Mouse (Mus musculus): ENCODE measurements at regions not wholly inside any gene's neighbourhood (a gene's known extent, or its start where the extent isn't known, plus 50 kb on each side); places are given as distances from the start of the nearest gene placed in this dataset.
"Not testable (repeated sequence)": the region's sequence is repeated elsewhere in the genome, so short reads cannot be mapped to it uniquely, and the experiment has no call there.

DNA sequence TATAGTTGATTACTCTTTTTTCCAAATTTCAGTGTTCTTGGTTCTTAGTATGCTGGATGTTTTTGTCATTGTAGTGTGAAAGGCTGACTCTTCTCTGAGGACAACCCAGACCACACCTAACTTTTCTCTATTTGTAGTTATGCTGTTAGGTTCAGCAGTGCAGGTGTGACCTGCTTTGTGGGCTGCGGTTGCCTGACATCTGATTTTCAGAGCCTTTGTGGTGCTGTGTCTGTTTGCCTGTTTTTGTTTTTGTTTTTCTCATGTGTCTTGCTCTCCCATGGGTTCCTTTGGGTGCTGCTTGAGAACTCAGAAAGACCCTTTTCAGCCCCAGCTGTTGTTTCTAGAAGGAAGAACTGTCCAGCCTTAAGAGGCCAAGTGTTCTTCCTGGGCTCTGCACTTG, 52.0 kb upstream of the Trpm1 start:
- no peak for DNase-seq (ENCODE audit: low spot score in 2 of 2)

GRCm38 (mm10) chr7:64099606-64100005, 54.0 kb upstream of the Trpm1 start:
- DNase-seq (ENCODE audit: low spot score in 2 of 2), result no peak

DNA sequence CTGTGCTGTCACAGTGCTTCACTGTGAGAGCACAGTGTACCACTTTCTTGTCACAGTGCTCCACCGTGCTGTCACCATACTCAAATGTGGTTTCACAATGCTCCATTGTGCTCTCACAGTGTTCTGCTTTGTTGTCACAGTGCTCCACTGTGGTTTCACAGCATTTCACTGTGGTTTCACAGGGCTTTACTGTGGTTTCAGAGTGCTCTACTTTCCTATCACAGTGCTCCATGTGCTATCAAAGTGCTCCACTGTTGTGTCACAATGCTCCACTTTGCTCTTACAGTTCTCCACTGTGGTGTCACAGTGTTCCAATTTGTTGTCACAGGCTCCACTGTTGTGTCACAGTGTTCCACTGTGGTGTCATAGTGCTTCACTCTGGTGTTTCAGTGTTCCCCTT, 63.6 kb upstream of the Trpm1 start:
- no peak for DNase-seq (ENCODE audit: low spot score in 2 of 2)

GRCm38 (mm10) chr7:64089034-64089433, 64.6 kb upstream of the Trpm1 start:
- DNase-seq (ENCODE audit: low spot score in 2 of 2), result no peak

GRCm38 (mm10) chr7:64083978-64084377, 69.7 kb upstream of the Trpm1 start:
- DNase-seq (ENCODE audit: low spot score in 2 of 2), result not testable (repeated sequence)

DNA sequence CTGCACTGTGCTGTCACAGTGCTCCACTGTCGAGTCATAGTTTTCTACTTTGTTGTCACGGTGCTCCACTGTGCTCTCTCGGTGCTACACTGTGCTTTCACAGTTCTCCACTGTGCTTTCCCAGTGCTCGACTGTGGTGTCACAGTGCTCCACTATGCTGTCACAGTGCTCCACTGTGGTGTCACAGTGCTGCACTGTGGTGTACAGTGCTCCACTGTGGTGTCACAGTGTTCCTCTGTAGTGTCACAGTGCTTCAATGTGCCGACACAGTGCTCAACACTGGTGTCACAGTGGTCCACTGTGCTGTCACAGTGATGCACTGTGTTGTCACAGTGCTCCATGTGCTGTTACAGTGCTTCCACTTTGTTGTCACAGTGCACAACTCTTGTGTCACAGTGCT, 71.0 kb upstream of the Trpm1 start:
- no peak for DNase-seq (ENCODE audit: low spot score in 2 of 2)

- no peak for DNase-seq (ENCODE audit: low spot score in 2 of 2)
These were observed 71.4 kb upstream of the Trpm1 start for GRCm38 (mm10) chr7:64082201-64082600.

DNA sequence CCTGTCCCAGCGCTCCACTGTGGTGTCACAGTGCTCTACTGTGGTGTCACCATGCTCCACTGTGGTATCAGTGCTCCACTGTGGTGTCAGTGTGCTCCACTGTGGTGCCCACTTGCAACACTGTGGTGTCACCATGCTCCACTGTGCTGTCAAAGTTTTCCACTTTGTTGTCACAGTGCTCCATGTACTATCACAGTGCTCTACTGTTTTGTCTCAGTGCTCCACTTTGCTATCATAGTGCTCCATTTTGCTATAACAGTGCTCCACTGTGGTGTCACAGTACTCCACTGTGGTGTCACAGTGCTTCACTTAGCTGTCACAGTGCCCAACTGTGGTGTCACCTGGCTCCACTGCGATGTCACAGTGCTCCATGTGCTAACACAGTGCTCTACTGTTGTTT, 72.0 kb upstream of the Trpm1 start:
- peak in 1 of 2 experiments; percentile 0 for DNase-seq (ENCODE audit: low spot score in 2 of 2)

DNA sequence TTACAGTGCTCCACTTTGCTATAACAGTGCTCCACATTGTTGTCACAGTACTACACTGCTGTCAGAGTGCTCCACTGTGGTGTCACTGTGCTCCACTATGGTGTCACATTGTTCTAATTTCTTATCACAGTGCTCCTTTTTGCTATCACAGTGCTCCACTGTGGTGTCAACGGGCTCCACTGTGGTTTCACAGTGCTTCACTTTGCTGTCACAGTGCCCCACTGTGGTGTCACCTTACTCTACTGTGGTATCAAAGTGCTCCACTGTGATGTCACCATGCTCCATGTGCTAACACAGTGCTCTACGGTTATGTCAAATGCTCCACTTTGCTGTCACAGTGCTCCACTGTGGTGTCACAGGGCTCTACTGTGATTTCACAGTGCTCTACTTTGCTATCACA, 72.6 kb upstream of the Trpm1 start:
- DNase-seq (ENCODE audit: low spot score in 2 of 2), result peak in 1 of 2 experiments; percentile 1

DNA sequence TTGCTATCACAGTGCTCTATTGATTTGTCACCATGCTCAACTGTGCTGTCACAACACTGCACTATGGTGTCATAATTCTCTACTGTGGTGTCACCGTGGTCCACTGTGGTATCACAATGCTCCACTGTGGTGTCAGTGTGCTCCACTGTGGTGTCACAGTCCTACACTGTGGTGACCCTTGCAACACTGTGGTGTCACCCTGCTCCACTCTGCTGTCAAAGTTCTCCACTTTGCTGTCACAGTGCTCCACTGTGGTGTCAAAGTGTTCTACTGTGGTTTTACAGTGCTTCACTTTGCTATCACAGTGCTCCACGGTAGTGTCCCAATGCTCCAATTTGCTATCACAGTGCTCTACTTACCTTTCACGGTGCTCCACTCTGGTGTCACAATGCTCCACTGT, 74.3 kb upstream of the Trpm1 start:
- peak in 1 of 2 experiments; percentile 0 for DNase-seq (ENCODE audit: low spot score in 2 of 2)

GRCm38 (mm10) chr7:64078646-64079045, 75.0 kb upstream of the Trpm1 start:
- DNase-seq (ENCODE audit: low spot score in 2 of 2), result peak in 1 of 2 experiments; percentile 0

GRCm38 (mm10) chr7:64077526-64077925, 76.1 kb upstream of the Trpm1 start:
- peak in 1 of 2 experiments; percentile 1 for DNase-seq (ENCODE audit: low spot score in 2 of 2)

DNA sequence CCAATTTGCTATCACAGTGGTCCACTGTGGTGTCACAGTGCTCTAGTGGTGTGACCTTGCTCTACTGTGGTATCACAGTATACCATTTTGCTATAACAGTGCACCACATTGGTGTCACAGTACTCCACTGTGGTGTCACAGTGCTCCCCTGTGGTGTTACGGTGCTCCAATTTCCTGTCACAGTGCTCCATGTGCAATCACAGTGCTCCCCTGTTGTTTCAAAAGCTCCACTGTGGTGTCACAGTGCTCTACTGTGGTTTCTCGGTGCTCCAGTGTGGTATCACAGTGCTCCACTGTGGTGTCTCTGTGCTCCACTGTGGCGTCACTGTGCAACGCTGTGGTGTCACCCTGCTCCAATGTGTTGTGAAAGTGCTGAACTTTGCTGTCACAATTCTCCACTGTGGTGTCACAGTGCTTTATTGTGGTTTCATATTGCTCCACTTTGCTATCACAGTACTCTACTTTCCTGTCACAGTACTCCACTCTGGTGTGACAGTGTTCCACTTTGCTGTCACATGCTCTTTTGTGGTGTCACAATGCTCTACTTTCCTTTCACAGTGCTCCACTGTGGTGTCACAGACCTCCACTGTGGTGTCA, 76.8 kb upstream of the Trpm1 start:
- peak in 1 of 2 experiments; percentile 1 for DNase-seq (ENCODE audit: low spot score in 2 of 2)

GRCm38 (mm10) chr7:64075696-64076313, 77.8 kb upstream of the Trpm1 start:
- no peak for DNase-seq (ENCODE audit: low spot score in 2 of 2)

- DNase-seq (ENCODE audit: low spot score in 2 of 2), result no peak
These were observed 78.9 kb upstream of the Trpm1 start for GRCm38 (mm10) chr7:64074661-64075234.

DNA sequence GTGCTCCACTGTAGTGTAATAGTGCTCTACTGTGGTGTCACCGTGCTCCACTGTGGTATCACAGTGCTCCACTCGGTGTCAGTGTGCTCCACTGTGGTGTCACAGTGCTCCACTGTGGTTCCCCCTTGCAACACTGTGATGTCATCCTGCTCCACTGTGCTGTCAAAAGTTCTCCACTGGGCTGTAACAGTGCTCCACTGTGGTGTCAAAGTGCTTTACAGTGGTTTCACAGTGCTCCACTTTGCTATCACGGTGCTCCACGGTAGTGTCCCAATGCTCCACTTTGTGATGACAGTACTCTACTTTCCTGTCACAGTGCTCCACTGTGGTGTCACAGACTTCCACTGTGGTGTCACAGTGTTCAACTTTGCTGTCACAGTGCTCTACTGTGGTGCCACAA, 79.4 kb upstream of the Trpm1 start:
- no peak for DNase-seq (ENCODE audit: low spot score in 2 of 2)

GRCm38 (mm10) chr7:64073781-64074180, 79.9 kb upstream of the Trpm1 start:
- DNase-seq (ENCODE audit: low spot score in 2 of 2), result no peak

DNA sequence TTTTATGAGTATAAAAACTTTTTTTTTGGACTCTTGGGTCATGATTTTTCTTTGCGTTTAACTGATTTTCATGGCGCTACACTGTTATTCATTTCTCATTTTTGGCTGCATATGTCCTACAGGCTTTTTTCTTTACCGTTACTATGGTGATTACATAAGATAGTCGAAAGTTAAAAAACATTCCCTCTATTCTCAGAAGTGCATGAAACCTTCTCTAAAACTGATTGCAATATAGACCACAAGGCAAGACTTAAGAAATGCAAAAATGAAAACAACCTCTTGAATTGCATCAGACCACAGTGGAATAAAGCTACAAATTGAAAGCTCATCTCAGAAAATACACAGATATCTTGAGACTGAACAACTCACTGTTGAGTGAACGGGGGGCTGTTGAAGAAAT, 82.7 kb upstream of the Trpm1 start:
- no peak for DNase-seq (ENCODE audit: low spot score in 2 of 2)

GRCm38 (mm10) chr7:64065529-64066247, 87.9 kb upstream of the Trpm1 start:
- peak; percentile 94 for DNase-seq (ENCODE audit: low spot score in 2 of 2)

- peak in 1 of 2 experiments; percentile 35 for DNase-seq (ENCODE audit: low spot score in 2 of 2)
These were observed 89.0 kb upstream of the Trpm1 start for GRCm38 (mm10) chr7:64064460-64065241.

- no peak for DNase-seq (ENCODE audit: low spot score in 2 of 2)
These were observed 92.5 kb upstream of the Trpm1 start for GRCm38 (mm10) chr7:64061170-64061569.

DNA sequence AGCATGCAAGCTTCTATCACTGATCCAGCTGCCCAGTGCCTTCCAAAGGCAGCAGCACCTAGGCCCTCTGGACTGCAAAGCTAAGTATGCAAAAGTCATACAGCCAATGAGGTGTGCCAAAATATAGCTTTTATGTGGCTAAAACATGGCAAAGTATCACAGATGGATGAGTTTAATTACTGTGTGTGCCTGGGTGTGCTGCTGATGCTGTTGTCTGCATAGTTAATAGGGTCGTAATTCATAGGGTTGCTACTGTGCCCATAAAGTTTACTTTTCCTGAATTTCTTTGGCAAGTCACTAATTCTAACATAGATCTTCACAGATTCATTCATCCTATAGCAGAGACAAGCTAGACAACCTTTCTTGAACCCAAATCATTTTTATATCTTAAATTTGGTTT, 93.1 kb upstream of the Trpm1 start:
- no peak for DNase-seq (ENCODE audit: low spot score in 2 of 2)

Measured in layer of hippocampus, adult 8-10 months (tissue).